Mouse (Mus musculus): ENCODE data around the gene Fkbp1a. TPM values are rescaled to one million over a fixed set of nuclear protein-coding genes. Genes with fewer than 3 reads are reported as not detected.
A peak's percentile ranks its signal among the peaks of the same experiment; 100 is the strongest.

Fkbp1a gene
- polyA plus RNA-seq, 1 experiment from 2014 or later: 667 TPM

DNA sequence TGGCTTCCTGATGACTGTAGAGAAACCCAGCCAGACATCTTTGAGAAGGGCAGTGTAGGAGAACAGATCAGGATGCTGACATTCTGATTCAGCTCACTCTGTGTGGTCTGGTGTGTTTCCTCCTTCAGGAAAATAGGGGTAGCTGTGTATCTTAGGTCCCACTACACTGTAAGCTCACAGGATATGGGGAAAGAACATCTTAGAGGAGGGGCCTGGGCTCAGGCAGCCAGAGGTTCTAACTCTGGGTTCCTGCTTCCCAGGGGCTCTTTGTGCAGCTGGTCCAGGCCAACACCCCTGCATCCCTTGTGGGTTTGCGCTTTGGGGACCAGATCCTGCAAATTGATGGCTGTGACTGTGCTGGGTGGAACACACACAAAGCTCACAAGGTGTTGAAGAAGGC is 44.5 kb downstream of the Fkbp1a start:
- H3K36me3 ChIP-seq: 0 out of 2 replicates have a peak, but pooled peaks cover 6% of the 10 kb centered on the region
- no peak overlapping the region for H3K4me3 ChIP-seq
- no peaks in the 10 kb centered on the region for H3K27me3 ChIP-seq
- no peak overlapping the region for H3K27ac ChIP-seq (replicated peaks)
- 95% methylated on average over 1 of the region's 1 CpGs for WGBS
- H3K9me3 ChIP-seq: no peaks in the 10 kb centered on the region
- no peak overlapping the region for H3K9ac ChIP-seq
- ATAC-seq (ENCODE audit: low read depth): no peak
- no peaks in the 10 kb centered on the region for H3K4me1 ChIP-seq (replicated peaks)
- H3K4me2 ChIP-seq: no peak overlapping the region

DNA sequence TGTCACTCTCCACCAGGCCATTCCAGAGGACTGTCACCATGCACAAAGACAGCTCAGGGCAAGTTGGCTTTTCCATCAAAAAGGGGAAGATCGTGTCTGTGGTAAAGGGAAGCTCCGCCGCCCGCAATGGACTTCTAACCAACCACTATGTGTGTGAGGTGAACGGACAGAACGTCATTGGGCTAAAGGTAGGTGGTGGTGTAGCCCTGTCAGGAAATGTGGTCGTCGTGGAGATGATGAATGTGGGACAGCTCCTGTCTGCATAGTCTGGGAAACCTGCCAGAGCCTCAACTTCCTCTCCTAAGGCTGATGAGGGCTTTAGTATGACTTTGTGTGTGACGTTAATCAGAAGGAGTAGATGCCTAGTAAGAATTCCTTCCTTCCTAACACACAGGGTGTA is 45.0 kb downstream of the Fkbp1a start:
- Histone ChIP-seq H3K4me2 (no peak overlapping the region), H3K27ac (replicated peaks) (no peak overlapping the region), H3K36me3 (0 out of 2 replicates have a peak, but pooled peaks cover 11% of the 10 kb centered on the region), H3K4me1 (replicated peaks) (no peaks in the 10 kb centered on the region), H3K9ac (no peak overlapping the region), H3K4me3 (no peak overlapping the region), H3K9me3 (no peaks in the 10 kb centered on the region), H3K27me3 (no peaks in the 10 kb centered on the region)
- WGBS: 84% methylated on average over 9 of the region's 9 CpGs
- no peak for ATAC-seq (ENCODE audit: low read depth)

DNA sequence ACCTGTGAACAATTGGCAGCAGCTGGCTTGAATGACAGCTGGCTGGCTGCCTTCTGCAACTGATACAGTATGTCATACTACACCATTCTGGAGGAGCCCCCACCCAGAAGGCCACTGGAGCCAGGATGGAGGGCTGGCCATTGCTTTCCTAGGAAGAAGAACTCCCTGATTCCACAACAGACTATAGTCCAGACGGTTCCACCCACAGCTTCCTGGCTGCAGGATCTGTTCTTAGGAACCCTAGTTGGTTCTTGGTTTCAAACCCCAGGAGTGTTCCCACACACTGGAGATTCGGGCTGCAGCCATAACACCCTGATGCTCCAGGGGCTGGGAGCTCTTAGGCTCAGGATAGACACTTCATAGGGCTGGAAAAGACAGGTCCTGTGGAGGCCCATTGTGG is 55.8 kb downstream of the Fkbp1a start:
- Histone ChIP-seq H3K4me1 (replicated peaks) (peaks cover 18% of the 10 kb centered on the region), H3K36me3 (peaks cover 55% of the 10 kb centered on the region), H3K4me2 (no peak overlapping the region), H3K27me3 (no peaks in the 10 kb centered on the region), H3K9ac (no peak overlapping the region), H3K9me3 (no peaks in the 10 kb centered on the region), H3K4me3 (no peak overlapping the region), H3K27ac (replicated peaks) (no peak overlapping the region)
- ATAC-seq (ENCODE audit: low read depth): no peak
- WGBS: 87% methylated on average over 2 of the region's 2 CpGs

DNA sequence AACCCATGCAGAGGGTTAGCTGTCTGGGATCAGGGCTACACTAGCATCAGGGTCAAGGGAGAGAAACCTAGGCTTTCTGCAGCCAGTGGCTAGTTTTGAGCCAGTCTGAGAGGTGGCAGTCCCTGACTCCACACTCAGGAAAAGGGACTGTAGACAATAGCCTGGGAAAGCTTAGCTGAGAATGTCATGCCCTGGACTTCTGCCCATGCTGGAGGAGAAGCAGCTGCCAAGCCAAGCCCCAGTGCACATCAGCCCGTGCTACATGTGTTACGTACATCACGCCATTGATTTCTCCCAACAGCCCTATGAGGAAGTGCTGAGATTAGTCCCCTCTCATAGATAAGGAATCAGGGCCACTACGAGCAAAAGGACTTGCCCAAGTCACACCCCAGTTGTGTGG is 59.8 kb downstream of the Fkbp1a start:
- H3K4me3 ChIP-seq: no peak overlapping the region
- 84% methylated on average over 4 of the region's 4 CpGs for WGBS
- H3K27me3 ChIP-seq: no peaks in the 10 kb centered on the region
- no peaks in the 10 kb centered on the region for H3K9me3 ChIP-seq
- H3K36me3 ChIP-seq: peaks cover 17% of the 10 kb centered on the region
- H3K4me1 ChIP-seq (replicated peaks): peaks cover 49% of the 10 kb centered on the region
- no peak for ATAC-seq (ENCODE audit: low read depth)
- 0 out of 2 replicates have a peak overlapping the region, but pooled peaks have one; percentile 76 for H3K27ac ChIP-seq (replicated peaks)
- H3K4me2 ChIP-seq: no peak overlapping the region
- H3K9ac ChIP-seq: no peak overlapping the region

DNA sequence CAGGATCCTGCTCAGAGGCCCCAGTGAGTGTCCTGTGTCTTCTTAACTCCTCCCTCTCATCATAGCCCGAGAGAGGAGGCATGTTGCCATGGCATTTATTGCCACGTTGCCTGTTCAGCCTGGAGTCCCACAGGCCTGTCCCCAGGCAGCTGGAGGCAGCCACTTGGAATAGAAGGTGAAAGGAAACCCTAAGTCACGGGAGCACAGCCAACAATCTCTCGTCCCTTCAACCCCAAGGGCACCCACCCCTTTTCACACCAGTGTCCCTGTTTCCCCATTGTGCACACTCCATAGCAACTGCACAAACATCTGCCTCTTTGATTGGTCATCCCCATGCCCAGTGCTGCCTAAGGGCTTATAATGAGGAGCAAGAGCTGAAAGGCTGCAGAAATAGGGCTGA is 61.3 kb downstream of the Fkbp1a start:
- ATAC-seq (ENCODE audit: low read depth): peak; percentile 88
- Histone ChIP-seq H3K4me1 (replicated peaks) (peaks cover 49% of the 10 kb centered on the region), H3K9me3 (no peaks in the 10 kb centered on the region), H3K4me2 (no peak overlapping the region), H3K27me3 (no peaks in the 10 kb centered on the region), H3K4me3 (no peak overlapping the region), H3K36me3 (peaks cover 13% of the 10 kb centered on the region), H3K9ac (0 out of 2 replicates have a peak overlapping the region, but pooled peaks have one; percentile 22), H3K27ac (replicated peaks) (peak overlapping the region; percentile 76)
- WGBS: 8% methylated on average over 4 of the region's 4 CpGs

DNA sequence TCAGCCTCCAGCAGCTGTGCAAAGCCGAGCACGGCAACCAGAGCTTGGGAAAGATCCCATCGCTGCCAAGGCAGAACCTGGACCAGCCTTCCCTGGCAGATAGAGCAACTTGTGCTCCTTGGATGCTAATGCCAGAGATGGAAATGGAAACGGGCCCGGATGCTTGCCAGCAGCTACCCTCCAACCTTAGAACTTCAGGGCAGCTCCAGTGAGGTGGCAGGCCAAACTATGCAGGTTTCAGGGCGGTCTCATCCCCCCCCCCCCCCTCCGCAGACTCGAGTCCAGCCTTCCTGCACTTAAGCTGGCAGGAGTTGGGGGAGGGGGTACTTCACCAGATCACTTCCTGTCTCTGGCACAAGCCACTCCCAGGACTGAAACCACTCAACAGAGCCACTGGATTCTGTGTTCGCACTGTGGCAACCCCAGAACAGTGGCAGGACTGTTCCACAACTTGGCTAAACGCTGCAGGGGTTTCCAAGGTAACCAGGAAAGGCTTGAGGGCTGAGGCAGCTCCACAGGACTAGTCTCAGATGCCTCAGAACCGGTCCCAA is 63.2 kb downstream of the Fkbp1a start:
- no peaks in the 10 kb centered on the region for H3K9me3 ChIP-seq
- H3K4me2 ChIP-seq: no peak overlapping the region
- H3K27ac ChIP-seq (replicated peaks): peak overlapping the region; percentile 76
- no peaks in the 10 kb centered on the region for H3K27me3 ChIP-seq
- peaks cover 55% of the 10 kb centered on the region for H3K4me1 ChIP-seq (replicated peaks)
- H3K4me3 ChIP-seq: no peak overlapping the region
- H3K36me3 ChIP-seq: peaks cover 4% of the 10 kb centered on the region
- no peak overlapping the region for H3K9ac ChIP-seq
- ATAC-seq (ENCODE audit: low read depth): peak; percentile 40
- 46% methylated on average over 11 of the region's 11 CpGs for WGBS

DNA sequence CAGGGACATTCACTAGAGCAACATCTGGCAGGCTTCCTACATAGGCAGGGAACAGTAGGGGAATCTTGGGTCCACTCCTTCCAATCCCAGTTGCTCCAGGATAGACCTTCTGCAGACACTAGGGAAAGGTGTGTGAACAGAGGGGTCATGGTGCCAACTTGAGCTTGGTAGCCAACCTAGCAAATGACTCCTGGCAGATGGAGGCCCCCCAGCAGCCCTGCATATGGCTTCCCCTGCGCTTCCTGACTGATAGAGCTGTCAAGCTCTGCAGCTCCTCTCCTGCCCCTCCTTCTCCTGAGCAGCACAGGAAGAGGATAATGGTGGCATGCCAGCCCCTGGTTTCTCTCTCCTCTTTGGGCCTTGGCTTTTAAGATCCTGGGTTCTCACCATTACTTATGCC is 66.2 kb downstream of the Fkbp1a start:
- peaks cover 35% of the 10 kb centered on the region for H3K4me1 ChIP-seq (replicated peaks)
- H3K9me3 ChIP-seq: no peaks in the 10 kb centered on the region
- H3K9ac ChIP-seq: no peak overlapping the region
- no peaks in the 10 kb centered on the region for H3K27me3 ChIP-seq
- no peak for ATAC-seq (ENCODE audit: low read depth)
- H3K27ac ChIP-seq (replicated peaks): no peak overlapping the region
- H3K4me3 ChIP-seq: no peak overlapping the region
- no peak overlapping the region for H3K4me2 ChIP-seq
- no peaks in the 10 kb centered on the region for H3K36me3 ChIP-seq
- 81% methylated on average over 1 of the region's 1 CpGs for WGBS

DNA sequence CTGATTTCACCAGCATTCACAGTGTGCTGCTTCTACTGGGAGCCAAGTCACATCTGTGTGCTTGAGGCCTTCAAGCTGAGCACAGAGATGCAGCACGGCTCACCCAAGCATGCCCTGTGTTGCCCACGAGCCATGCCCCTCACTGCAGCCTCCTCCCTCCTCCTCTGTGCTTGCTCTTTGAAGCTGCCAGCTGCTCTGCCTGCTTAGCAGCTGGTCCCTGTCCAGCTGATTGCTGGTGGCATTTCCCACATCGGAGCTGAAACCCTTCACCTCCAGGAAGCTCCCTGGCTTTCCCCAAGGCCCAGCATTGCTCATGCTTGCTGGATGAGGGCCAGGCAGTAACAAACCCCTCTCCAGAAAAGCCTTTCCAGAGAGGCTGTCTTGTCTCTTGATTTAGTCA is 67.7 kb downstream of the Fkbp1a start:
- Histone ChIP-seq H3K36me3 (no peaks in the 10 kb centered on the region), H3K27me3 (no peaks in the 10 kb centered on the region), H3K4me2 (no peak overlapping the region), H3K4me1 (replicated peaks) (peaks cover 20% of the 10 kb centered on the region), H3K9ac (no peak overlapping the region), H3K9me3 (no peaks in the 10 kb centered on the region), H3K4me3 (no peak overlapping the region), H3K27ac (replicated peaks) (peak overlapping the region; percentile 46; the same call in 1 of the 2 replicates)
- peak; percentile 64 for ATAC-seq (ENCODE audit: low read depth)
- 15% methylated on average over 3 of the region's 3 CpGs for WGBS

Other genes with a start within 250 kb of the Fkbp1a start
- gene 4921509C19Rik, start 66.3 kb upstream of the Fkbp1a start, polyA plus RNA-seq (2015; fragmentation: Nextera tagmentation; extraction: Ambion mirVana): not detected in 2 replicates
- 258 and 272 TPM in 2 replicates for gene Nsfl1c, start 48.3 kb upstream of the Fkbp1a start, polyA plus RNA-seq (2015; fragmentation: Nextera tagmentation; extraction: Ambion mirVana)
- gene Sdcbp2, start 30.1 kb downstream of the Fkbp1a start, polyA plus RNA-seq (2015; fragmentation: Nextera tagmentation; extraction: Ambion mirVana): 0.68 and 1.1 TPM in 2 replicates
- gene Snph, start 90.1 kb downstream of the Fkbp1a start, polyA plus RNA-seq (2015; fragmentation: Nextera tagmentation; extraction: Ambion mirVana): 16.6 and 18.3 TPM in 2 replicates
- gene Rad21l, start 126.0 kb downstream of the Fkbp1a start, polyA plus RNA-seq (2015; fragmentation: Nextera tagmentation; extraction: Ambion mirVana): 0.11 TPM in 1 of 2 replicates, not detected in the other
- 16.7 and 20.0 TPM in 2 replicates for gene Tmem74b, start 159.5 kb downstream of the Fkbp1a start, polyA plus RNA-seq (2015; fragmentation: Nextera tagmentation; extraction: Ambion mirVana)
- gene Psmf1, start 201.7 kb downstream of the Fkbp1a start, polyA plus RNA-seq (2015; fragmentation: Nextera tagmentation; extraction: Ambion mirVana): 48.1 and 54.2 TPM in 2 replicates

Measured in neural tube, embryonic 13.5 days (tissue).